Mouse (Mus musculus): ENCODE results near the gene 2310007B03Rik.

DNA sequence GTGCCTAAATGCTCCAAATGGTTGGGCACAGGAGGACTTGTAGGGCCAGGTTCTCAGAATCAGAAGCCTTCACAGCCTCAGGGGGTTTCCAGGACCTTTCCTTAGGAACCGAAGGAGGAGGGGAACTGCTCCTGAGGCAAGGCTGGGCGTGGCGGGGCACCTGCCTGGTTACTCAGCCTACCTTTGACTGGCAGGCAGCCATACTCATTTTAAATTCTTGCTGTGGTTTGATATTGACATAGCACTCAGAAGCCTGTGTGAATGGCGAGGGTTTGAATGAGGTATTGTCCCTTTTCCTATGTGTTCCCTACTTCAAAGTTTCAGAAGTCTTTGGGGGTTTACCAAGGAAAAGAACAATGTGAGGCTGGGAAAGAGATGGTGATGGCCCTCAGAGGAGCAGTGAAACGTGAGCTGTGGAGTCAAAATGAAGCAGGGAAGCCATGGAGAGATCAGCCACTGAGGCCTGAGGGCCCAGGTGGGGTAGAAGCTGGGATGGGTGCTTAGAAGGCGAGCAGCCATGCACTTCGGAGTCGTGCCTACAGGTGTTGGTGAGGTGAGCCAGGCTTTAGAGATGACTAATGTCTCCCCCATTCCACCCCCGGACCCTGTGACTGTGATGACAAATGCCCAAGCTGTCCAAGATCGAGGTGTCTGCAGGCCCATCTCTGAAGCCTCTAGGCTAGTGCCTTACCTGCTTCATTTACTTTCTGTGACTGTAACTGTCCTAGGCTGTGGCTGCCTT, 30.3 kb downstream of the 2310007B03Rik start:
- TF ChIP-seq CTCF (IDR thresholded peaks at IDR 0.05; ENCODE audit: low read depth, low read length), result no peak
- TF ChIP-seq GATA1 (IDR thresholded peaks at IDR 0.05; ENCODE audit: borderline replicate concordance, low read length), result no peak
